Mouse (Mus musculus): ENCODE results near the gene C130032M10Rik.

Gene C130032M10Rik

DNA sequence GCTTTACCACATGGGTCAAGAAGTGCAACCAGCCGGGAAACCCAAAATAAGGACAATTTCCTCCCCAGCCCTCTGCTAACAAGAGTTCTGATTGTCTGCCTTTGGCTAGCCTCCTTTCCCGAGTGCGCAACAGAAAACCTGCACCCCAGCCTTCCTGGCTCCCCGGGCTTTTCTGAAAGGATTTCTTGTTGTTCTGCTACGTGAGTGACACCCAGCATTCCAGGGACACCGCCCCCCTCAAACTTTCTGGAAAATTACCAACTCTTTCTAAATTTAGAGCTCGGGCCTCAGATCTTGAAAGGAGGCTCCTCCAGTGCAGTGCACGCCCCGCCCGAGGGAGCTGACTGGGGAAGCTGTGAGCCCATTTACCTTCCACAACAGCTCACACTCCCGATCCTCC is at the start of gene C130032M10Rik:
TSS of gene C130032M10Rik (plus strand) at position 334 of the 400 bp plus-strand sequence.
- DNase-seq: no peak

DNA sequence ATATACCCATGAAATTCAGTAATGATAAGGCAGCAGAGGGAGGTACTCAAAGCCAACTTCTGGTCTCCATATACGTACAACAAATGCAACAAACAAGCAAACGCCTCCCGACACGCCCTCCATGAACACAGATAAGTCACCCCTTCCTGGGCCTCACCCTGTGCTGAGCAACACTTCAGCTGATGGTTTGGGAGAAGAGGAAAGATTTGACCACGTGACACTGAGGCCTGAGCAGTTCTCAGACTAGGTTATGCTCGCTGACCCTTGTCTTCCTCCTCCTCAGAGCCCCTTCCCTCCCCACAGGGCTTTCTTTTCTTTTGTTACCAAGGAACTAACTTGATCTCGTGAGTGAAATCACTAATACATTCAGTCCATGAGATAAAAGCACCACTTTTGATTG is 48.6 kb upstream of the C130032M10Rik start:
- DNase-seq: no peak

DNA sequence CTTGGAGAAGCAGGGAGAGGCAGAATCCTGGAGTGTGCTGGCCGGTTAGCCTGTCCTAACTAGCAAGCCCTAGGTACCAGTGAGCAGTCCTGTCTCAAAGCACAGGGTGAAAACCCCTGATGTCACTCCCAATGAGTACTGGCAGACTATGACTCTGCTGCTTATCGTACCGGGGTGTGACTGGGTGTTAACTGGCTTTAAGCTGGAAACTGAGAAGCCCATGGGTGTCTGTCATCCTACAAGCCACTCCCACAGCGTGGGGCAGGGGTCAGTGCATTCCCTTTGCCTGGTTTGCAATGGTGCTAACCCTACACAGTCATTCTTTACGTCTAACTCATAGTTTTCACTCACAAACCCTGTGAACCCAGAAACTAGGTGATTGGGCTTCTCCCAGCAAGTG is 47.3 kb upstream of the C130032M10Rik start:
- DNase-seq: no peak

DNA sequence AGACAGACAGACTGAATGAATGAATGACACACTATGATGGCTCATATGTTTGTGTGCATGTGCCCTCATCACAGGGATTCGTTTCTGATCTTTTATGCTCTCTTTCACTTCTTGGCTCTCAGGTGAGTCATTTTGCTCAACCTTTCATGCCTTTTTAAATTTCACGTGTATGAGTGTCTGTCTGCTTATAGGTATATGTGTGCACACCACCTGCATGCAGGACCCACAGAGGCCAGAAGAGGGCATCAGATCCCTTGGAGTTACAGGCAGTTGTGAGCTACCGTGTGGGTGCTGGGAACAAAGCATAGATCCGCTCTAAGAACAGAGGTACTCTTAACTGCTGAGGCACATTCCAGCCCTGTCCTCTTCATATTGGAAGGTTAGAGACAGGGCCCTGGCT is 46.8 kb upstream of the C130032M10Rik start:
- no peak for DNase-seq

DNA sequence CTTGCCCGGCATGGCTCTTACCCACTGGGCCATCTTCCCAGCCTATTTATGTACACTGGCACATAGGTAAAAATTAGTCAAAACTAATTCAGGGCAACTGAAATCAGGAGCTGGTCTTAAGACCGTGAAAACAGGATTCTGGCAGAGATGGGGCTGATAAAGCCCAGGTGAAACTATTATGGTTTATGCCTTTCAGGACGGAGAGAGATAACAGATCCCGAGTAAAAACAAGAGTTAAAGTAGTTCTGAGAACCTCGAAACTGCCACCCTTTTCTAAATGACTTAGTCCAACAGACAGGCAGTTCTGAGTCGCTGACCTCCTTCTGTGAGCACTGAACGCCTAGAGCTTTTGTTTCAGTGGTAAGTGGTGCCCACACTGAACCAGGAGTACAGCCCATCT is 43.6 kb upstream of the C130032M10Rik start:
- DNase-seq: no peak

DNA sequence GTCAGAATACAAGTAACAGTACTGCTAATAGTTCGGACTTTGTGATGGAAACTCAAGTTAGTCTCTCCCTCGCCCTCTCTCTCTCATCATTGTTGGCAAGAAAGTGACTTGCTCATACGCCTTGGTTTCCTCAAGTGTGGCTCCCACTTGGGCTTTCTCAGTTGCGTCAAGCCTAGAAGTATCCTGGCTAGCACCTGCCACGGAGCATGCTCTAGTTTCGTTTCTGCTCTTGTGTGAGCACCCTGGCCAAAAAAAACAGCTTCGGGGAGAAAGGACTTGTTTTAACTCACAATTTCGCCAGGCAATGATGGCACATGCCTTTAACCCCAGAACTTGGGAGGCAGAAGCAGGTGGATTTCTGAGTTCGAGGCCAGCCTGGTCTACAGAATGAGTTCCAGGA is 38.5 kb upstream of the C130032M10Rik start:
- no peak for DNase-seq

DNA sequence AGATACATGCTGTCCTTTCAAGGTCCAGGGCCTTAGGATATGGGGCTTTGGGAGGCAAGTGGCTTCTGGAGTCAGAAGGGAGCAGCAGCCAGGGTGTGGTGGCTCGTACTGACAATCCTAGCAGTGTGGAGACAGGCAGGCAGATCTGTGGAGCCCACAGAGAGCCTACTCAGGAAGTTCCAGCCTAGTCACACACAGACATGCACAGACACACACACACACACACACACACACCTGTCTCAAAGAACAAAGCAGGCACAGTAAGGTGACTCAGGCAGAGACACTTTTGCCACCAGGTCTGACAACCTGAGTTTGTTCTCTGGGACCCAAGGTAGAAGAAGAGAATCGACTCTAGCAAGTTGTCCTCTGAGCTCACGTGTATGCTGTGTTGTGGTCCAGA is 34.6 kb upstream of the C130032M10Rik start:
- no peak for DNase-seq

DNA sequence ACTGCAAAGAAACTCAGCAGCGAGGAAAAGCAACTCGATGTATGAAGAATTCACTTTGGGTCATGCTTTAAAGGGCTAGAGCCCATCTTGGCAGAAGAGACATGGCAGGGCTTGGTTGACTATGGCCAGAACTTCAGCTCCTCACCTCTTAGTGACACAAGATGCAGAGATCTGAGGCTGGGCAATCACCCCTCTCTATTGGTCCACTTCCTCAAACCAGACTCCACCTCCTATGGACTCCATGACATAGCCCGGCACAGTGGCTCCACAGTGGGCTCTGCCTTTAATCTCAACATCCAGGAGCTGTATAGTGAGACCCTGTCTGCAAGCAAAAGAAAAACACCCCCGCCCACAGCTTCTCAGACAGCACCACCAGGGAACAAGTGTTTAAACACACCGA is 30.7 kb upstream of the C130032M10Rik start:
- DNase-seq: no peak

DNA sequence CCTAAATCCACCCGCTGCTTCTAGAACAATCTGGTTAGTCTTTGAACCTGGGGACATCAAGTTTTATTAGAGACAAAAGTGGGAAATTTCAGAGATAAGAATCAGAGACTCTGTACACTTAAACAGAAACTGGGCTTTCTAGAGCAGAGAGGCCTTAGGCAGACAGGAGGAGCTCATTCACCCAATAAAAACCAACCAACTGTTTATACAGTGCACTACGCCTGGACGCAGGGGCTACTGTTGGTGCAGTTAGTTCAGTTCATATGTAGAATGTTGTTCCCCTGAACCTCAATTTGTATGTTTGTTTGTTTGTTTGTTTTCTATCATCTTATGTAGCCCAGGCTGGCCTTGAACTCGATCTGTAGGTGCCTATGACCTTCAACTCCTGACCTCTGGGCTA is 28.7 kb upstream of the C130032M10Rik start:
- no peak for DNase-seq

DNA sequence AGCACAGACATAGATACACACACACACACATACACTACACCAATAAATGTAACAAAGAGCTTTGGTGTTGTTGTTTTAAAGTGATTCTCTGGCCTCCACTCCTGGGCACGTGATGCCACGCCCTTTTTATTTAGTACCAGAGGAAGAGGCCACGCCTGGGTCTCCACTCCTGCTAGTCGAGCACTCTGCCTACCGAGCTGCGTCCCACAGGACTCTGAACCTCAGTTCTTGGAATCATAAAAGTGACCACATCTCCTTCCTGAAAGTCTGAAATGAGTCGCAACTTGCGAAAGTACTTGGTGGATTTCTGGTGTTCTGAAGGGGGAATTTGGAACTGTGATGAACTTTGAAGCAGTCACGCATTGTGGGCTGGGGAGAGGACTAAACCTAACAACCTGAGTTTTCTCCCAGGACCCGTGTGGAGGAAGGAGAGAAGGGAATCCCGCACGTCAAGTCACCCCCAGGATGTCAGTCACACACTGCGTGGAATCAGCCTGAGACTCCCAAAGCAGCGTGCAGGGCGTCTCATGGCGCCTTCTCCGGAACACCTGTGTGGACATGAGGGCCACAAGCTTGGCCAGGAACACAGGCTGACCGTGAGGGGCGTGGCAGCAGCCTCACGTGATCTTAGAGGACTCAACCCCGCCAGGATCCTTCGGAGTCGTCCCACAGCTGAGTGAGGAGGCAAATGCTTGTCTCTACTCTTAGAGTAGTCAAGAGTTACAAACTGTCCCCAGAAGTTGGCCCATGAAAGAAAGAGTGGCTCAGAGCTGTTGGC is 27.8 kb upstream of the C130032M10Rik start:
- no peak for DNase-seq

DNA sequence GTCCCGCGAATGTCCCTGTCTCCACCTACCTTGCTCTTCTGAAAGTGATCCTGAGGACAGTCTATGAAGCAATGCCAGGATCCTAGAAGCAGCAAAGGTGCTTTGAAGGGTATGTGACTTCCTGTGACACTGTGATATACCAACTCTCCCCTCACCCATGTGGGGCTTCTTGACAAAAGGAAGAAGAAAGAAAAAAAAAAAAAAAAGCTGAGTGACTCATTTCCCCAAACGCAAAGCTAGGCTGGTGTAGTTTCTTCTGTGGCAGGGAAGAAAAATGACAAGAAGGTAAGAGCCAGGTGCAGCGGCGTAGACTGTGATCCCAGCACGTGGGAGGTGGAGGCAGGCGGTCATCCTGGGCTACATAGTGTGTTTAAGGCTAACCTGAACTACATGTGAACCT is 19.0 kb upstream of the C130032M10Rik start:
- no peak for DNase-seq

DNA sequence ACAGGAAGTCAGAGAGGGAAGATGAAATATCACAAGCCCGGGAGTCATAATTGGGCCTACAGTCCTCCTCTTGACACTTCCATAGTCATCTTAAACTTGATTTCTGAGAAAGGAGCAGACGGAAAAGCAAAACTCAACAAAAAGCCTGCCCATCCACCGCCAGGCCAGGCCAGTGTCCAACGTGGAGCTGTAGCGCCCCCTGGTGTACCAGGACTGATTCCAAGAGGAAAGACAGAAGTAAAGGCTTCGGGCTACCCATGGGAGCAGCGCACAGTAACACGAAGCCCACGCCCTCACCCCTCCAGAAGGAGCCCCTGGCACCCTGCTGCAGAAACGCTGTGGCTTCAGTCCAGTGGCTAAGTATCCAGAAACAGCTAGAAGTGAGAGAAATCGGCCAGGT is 17.3 kb upstream of the C130032M10Rik start:
- DNase-seq: peak; percentile 94

DNA sequence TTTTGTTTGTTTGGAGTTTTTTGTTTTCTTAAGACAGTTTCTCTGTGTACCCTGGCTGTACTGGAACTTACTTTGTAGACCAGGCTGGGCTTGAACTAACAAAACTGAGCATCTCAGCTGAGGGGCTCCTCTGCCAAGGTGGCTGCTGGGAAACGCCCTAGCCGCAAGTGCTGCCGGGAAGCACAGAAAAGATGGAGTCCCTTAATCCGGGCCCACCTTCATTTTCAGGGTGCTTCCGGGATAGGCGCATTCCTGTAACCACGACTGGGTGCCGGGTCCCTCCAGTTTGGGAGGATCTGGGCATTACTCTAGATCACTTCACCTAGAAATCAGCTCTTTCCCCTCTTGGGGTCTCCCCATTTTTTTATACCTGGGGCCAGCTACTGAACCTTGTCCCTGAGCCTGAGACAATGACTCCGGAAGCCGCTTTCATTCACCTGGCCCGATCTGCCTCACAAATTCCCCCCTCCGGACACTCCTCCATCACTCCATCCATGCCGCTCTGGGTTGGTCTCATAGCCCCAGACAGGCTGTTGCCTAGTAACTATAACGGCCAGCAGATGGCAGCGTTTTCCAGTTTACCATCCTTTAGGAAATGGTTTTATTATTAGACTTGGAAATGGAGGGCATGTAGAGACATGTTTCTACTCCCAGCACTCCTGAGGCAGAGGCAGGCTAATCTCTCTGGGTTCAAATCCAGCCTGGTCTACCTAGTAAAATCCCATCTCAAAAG is 15.5 kb upstream of the C130032M10Rik start:
- DNase-seq: peak; percentile 68

DNA sequence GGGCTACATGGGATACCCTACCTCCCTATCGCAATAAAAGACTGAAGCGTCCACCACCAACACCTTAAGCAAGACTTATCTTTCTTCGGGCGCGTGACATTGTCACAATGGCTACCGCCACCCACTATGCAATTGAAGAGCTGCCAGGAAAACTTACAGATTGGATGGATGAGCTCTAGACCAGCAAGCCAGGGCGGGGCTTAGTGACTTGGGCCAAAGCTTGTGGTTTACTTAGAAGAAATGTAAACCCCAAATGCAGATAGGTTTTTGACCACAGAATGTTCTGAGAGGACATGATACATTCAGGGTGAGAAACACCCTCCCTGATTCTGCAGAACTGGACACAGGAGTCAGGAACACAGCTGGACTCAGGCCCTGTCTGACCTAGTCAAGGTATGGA is 14.4 kb upstream of the C130032M10Rik start:
- no peak for DNase-seq

DNA sequence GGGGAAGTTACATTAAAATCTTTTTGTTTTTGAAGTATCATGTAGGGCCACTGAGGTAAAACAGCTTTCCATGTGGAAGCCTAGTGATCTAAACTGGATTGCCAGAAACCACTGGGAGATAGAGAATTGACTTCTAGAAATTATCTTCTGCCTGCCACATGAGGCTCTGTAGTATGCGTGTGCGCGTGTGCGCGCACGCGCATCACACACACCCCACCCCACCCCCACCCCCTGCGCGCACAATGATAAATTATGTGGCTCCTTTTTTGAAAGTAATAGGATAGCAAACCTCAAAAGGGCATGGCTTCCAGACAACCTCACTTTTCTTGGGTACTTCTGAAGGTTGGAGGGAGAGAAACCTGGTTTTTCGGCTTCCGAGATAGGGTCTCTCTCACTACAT is 13.6 kb upstream of the C130032M10Rik start:
- no peak for DNase-seq

DNA sequence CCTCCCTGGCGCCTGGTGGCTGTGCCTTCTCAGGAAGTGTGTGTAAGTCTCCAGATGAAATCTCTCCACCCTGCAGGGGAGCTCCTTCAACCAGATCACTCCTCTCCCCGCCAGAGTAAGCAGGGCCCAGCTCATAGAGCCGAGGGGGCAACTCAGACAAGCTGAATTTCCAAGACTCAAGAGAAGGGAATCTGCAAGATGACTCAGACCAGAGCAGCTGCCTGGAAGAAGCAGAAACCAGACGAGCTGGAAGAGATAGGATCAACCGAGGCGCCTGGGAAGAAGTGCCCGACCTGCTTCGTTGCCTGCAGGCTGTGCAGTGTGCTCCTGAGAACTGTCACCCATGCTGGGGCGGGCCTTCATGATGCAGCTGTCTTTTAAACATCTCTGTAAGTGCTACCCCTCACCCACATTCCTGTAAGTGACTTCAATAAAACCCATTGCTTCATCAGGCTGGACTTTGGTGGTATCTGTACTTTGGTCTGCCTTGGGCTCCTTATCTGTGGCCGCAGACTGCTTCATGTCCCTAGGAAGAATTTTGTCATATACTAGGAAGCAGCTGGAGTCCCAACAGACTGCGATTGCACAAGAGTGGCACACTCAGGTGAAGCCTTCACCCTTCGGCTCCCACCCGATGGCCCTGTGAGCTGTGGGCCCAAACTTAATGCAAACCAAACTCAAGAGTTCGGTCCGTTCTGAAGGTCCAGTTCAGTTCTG is 12.6 kb upstream of the C130032M10Rik start:
- no peak for DNase-seq

DNA sequence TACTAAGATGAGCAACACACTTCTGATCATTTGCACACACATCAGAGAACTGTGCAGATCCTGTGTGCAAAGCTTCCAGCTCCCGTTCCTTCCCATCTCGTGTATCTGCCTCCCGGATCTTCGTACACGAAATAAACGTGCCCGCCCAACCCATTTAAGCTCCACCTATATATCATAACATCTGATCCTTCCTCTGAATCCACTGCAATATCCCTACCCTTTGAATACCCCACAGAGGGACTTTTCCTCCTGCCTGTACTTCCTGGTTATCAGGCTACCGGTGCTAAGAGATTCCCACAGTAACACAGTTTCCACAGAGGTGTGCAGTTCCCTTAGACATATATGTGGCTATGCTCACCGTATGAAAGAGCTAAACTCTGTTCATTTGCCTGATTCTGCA is 10.7 kb upstream of the C130032M10Rik start, which contains the start of gene Ccr4:
TSS of gene Ccr4 (minus strand) at position 101 of the 400 bp plus-strand sequence.
- no peak for DNase-seq

DNA sequence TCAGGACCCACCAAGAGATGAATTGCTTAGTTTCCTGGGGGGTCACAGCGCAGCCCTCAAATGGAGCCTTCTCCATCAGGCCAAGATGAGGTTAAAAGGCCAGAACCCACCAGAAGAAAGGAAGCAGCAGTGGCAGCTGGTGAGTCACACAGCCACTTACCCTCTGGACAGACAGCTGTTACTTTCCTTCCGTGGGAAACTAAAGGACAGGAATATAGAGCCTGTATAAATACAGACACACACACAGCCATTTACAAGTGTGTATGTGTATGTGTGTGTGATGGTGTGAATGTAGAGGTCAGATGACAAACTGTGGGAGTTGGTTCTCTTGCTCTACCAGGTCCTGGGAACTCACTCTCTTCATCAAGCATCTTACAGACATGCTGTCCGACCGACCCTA is 8.9 kb upstream of the C130032M10Rik start:
- no peak for DNase-seq

DNA sequence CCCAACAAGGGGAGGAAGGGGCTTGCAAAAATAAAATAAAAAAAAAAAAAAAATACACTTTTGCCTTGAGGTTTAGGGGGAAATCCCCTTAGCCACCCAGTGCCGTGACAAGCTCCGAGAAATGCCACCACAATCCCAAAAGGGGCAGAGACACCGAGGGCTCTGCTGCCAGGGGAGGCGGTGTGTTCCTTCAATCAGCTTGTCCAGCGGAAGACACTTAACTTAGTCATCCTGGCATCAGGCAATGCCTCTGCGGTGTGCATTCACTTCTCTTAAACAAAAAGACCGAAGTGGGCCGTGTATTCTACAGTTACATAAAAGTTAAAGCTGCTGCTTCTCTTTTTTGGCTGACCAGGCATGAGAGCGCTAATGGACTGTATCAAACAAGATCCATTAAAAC is 8.1 kb upstream of the C130032M10Rik start:
- DNase-seq: no peak

DNA sequence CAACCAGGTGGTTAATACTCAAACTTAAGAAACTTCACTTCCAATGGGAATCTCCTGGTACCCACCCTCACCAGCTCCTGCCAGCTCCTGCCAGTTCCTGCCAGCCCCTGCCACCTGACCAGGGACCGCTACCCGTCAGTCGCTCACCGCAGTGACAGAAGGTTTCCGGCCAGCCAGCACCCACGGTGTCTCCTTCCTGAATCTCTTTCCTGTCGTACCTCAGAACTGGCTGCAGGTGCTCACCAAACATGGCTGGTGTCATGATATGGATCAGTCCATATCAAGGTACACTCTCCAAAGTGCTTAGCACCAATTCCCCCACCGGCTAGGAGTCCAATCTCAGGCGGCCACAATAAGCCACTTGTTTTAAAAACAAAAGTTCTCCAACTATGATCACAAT is 5.7 kb upstream of the C130032M10Rik start:
- DNase-seq: no peak

DNA sequence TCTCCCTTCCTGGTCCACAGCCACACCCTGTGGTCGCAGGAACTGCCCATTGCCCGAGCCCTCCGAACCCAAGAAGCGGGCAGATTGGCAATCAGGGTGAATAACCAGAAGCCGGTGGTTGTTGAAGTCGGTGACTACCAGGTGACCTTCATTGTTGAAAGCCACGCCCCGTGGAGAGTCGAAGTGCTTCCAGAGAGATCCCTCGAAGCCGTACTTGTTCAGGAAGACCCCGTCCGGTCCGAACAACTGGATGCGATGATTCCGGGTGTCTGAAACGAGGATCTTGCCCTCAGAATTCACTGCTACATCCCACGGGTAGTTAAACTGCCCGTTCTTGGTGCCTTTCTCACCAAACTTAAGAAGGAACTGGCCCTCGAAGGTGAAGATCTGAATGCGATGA is 2.7 kb upstream of the C130032M10Rik start:
- DNase-seq: no peak

DNA sequence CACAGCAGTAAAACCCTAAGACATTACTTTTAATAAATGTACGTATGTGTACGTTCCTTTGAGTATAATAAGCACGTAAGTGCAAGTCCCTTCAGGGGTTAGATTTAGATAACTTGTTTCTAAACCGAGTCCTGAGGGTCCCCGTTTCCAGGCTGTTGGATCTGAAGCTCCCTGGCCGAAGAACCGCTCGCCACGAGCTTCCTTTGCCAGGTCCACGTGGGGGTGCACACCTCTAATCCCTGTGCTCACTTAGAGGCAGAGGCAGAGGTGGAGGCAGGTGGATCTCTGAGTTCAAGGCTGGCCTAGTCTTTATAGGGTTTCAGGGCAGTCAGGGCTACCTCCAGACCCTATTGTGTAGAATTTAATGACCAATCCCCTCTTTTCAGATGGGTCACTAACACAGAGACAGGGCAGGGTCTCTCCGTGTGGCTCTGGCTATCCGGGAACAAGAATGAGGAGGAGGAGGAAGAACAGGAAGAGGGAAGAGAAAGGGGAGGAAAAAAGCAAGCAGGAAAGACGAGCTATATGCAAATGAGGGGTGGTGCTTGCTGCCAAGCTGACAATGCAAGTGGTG is 2.5 kb downstream of the C130032M10Rik start:
- DNase-seq: no peak

DNA sequence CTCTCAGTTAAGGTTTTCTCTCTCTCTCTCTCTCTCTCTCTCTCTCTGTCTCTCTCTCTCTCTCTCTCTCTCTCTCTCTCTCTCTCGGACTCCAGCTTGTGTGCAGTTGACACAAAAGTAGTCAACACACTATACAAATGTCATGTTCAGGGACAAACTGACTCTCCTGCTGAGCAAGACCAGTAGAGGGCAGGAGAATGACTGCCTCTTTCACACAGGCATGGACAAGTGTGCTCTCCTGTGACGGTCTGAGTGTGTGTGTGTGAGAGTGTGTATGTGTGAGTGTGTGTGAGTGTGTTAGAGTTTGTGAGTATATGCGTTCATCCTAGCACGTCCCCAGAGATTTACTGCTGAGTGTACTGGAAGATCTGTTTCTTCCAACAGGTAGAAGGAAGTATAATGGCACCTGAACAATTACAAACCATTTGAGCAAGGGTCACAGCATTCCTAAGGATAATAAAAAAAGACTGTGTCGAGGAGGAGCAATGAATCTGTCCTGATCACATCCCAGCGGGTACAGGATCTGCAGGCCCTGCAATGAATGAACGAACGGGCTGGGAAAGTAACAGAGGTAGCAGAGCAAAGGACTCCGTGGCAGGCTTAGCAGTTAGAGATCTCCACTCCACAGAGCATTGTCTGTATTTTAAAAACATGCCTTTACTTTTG is 3.4 kb downstream of the C130032M10Rik start:
- no peak for DNase-seq
